Mouse (Mus musculus) forebrain, postnatal 0 days (tissue): ENCODE measurements around the gene Slc25a28. TPM values are rescaled to one million over a fixed set of nuclear protein-coding genes. Genes with fewer than 3 reads are reported as not detected.
A peak's percentile ranks its signal among the peaks of the same experiment; 100 is the strongest.

Source experiments
- ATAC-seq: fragments of 200-750 bp; cut with Nextera tagmentation; 2 replicates; pipeline ENCODE4 v1.8.0; 2017; ENCODE audit warnings: mild to moderate bottlenecking, moderate library complexity
- DNase-seq: peaks from one replicate; pipeline ENCODE4 v3.0.0-alpha.2; 2015
- H3K27ac ChIP-seq: fragments of 300-500 bp; sonication (generic); 2 replicates; pipeline ENCODE4 v1.5.1; 2014; ENCODE audit warnings: low read depth, mild to moderate bottlenecking, antibody characterized with exemption, low read length, moderate library complexity, mixed read lengths
- H3K27me3 ChIP-seq: fragments of 300-500 bp; sonication (generic); 2 replicates; pipeline ENCODE4 v1.6.1; 2014; ENCODE audit warnings: mild to moderate bottlenecking, low read length, mixed read lengths; ENCODE audit not compliant: insufficient read depth
- H3K36me3 ChIP-seq: fragments of 300-500 bp; sonication (generic); 2 replicates; pipeline ENCODE4 v1.6.1; 2014; ENCODE audit warnings: mild to moderate bottlenecking, moderate library complexity; ENCODE audit not compliant: insufficient read depth
- H3K4me1 ChIP-seq: fragments of 300-500 bp; sonication (generic); 2 replicates; pipeline ENCODE4 v1.6.1; 2014; ENCODE audit warnings: antibody characterized with exemption; ENCODE audit not compliant: insufficient read depth
- H3K4me2 ChIP-seq: fragments of 300-500 bp; sonication (generic); 2 replicates; pipeline ENCODE4 v1.6.1; 2014; ENCODE audit warnings: low read depth, mild to moderate bottlenecking, moderate library complexity
- H3K4me3 ChIP-seq: fragments of 300-500 bp; sonication (generic); 2 replicates; pipeline ENCODE4 v1.5.1; 2014; ENCODE audit warnings: low read depth, low read length, mixed read lengths
- H3K9ac ChIP-seq: fragments of 300-500 bp; sonication (generic); 2 replicates; pipeline ENCODE4 v1.6.1; 2014; ENCODE audit warnings: mild to moderate bottlenecking
- H3K9me3 ChIP-seq: fragments of 300-500 bp; sonication (generic); 2 replicates; pipeline ENCODE4 v1.6.1; 2016; ENCODE audit warnings: low read length
- CTCF ChIP-seq: sonication (generic); IDR thresholded peaks from 2 replicates; pipeline ENCODE4 v1.5.1; 2016; ENCODE audit warnings: antibody characterized with exemption, control low read depth, low read depth
- WGBS: fragments of 180-500 bp; shearing (Covaris S2); extraction: QIAGEN DNeasy Blood & Tissue Kit; methylation state at CpG from one replicate; pipeline ENCODE4 v1.1.7; 2014; 5-methylcytosine and 5-hydroxymethylcytosine counted together
- polyA plus RNA-seq: library from polyadenylated mRNA; unstranded; fragments of >200 nt; fragmentation: Nextera tagmentation; extraction: Ambion mirVana; gene quantifications from 2 replicates; pipeline ENCODE4 v1.2.1, GENCODE M21; 2015
- total RNA-seq: library from RNA; depleted of rRNA; stranded (reverse); fragments of >200 nt; gene quantifications from 2 replicates; pipeline ENCODE4 v1.2.3, GENCODE M21; 2014

Gene Slc25a28
- total and polyA plus RNA-seq, 2 experiments from 2014 or later = 15.6 to 67.2 TPM

- WGBS = 28% methylated on average over 5 of the region's 5 CpGs
- no peak overlapping the region for H3K4me3 ChIP-seq
- no peak overlapping the region for H3K27ac ChIP-seq
- no peaks in the 10 kb centered on the region for H3K9me3 ChIP-seq
- no peak for ATAC-seq
- H3K4me2 ChIP-seq = no peak overlapping the region
- no peak for TF ChIP-seq CTCF
- no peak for DNase-seq
- no peaks in the 10 kb centered on the region for H3K36me3 ChIP-seq
- no peaks in the 10 kb centered on the region for H3K4me1 ChIP-seq
- H3K27me3 ChIP-seq = peaks cover 48% of the 10 kb centered on the region
- no peak overlapping the region for H3K9ac ChIP-seq
Measured at GRCm38 (mm10) chr19:43618505-43619030, 56.1 kb downstream of the Slc25a28 start.

GRCm38 (mm10) chr19:43617761-43618349 is 56.8 kb downstream of the Slc25a28 start:
- Histone ChIP-seq H3K36me3 (no peaks in the 10 kb centered on the region), H3K9ac (no peak overlapping the region), H3K4me2 (no peak overlapping the region), H3K9me3 (no peaks in the 10 kb centered on the region), H3K4me1 (no peaks in the 10 kb centered on the region), H3K4me3 (no peak overlapping the region), H3K27me3 (peaks cover 47% of the 10 kb centered on the region), H3K27ac (no peak overlapping the region)
- no peak for DNase-seq
- TF ChIP-seq CTCF = no peak
- no peak for ATAC-seq
- 43% methylated on average over 10 of the region's 10 CpGs for WGBS

- Histone ChIP-seq H3K4me1 (peaks cover 3% of the 10 kb centered on the region; the same call in 1 of the 2 replicates), H3K4me2 (peak overlapping the region; percentile 49), H3K4me3 (peak overlapping the region; percentile 38), H3K36me3 (no peaks in the 10 kb centered on the region), H3K9me3 (no peaks in the 10 kb centered on the region), H3K27ac (no peak overlapping the region), H3K27me3 (peaks cover 54% of the 10 kb centered on the region), H3K9ac (peak overlapping the region; percentile 45; the same call in 1 of the 2 replicates)
- TF ChIP-seq CTCF = no peak
- DNase-seq (no peak), ATAC-seq (no peak)
- under 1% methylated on average over 12 of the region's 12 CpGs for WGBS
Measured at GRCm38 (mm10) chr19:43616889-43617288, 57.8 kb downstream of the Slc25a28 start.

GRCm38 (mm10) chr19:43616415-43616861 is 58.2 kb downstream of the Slc25a28 start:
- Histone ChIP-seq H3K9ac (peak overlapping the region; percentile 45; the same call in 1 of the 2 replicates), H3K27ac (peak overlapping the region; percentile 40), H3K36me3 (no peaks in the 10 kb centered on the region), H3K4me2 (peak overlapping the region; percentile 49), H3K27me3 (peaks cover 56% of the 10 kb centered on the region), H3K4me3 (peak overlapping the region; percentile 38), H3K9me3 (no peaks in the 10 kb centered on the region), H3K4me1 (peaks cover 3% of the 10 kb centered on the region; the same call in 1 of the 2 replicates)
- no peak for TF ChIP-seq CTCF
- DNase-seq = peak; percentile 42
- WGBS = under 1% methylated on average over 34 of the region's 35 CpGs
- peak; percentile 62 for ATAC-seq

GRCm38 (mm10) chr19:43615571-43616414 is 58.9 kb downstream of the Slc25a28 start:
- Histone ChIP-seq H3K36me3 (no peaks in the 10 kb centered on the region), H3K27ac (peak overlapping the region; percentile 40), H3K9me3 (no peaks in the 10 kb centered on the region), H3K4me1 (peaks cover 3% of the 10 kb centered on the region; the same call in 1 of the 2 replicates), H3K27me3 (peaks cover 61% of the 10 kb centered on the region), H3K4me2 (peak overlapping the region; percentile 49), H3K9ac (peak overlapping the region; percentile 45; the same call in 1 of the 2 replicates), H3K4me3 (peak overlapping the region; percentile 38)
- TF ChIP-seq CTCF = no peak
- DNase-seq (peak; percentile 41), ATAC-seq (no peak)
- 3% methylated on average over 29 of the region's 34 CpGs for WGBS

- peak overlapping the region; percentile 15; the same call in 1 of the 2 replicates for H3K27ac ChIP-seq
- ATAC-seq (no peak), DNase-seq (peak; percentile 38)
- H3K9ac ChIP-seq = peak overlapping the region; percentile 31; the same call in 1 of the 2 replicates
- H3K9me3 ChIP-seq = no peaks in the 10 kb centered on the region
- 1% methylated on average over 20 of the region's 20 CpGs for WGBS
- TF ChIP-seq CTCF = no peak
- H3K36me3 ChIP-seq = no peaks in the 10 kb centered on the region
- peaks cover 59% of the 10 kb centered on the region for H3K27me3 ChIP-seq
- H3K4me3 ChIP-seq = peak overlapping the region; percentile 38
- H3K4me2 ChIP-seq = peak overlapping the region; percentile 49
- H3K4me1 ChIP-seq = peaks cover 3% of the 10 kb centered on the region; the same call in 1 of the 2 replicates
Measured at GRCm38 (mm10) chr19:43615074-43615445, 59.6 kb downstream of the Slc25a28 start.
